In genomic region chr11:105731541-105731940, GRCm38 (mm10) we compare ENCODE assay signal across 9 mouse cellular contexts.
DNase-seq lines count a peak whose midpoint lies in the region; ATAC-seq and TF ChIP-seq lines count a peak whose summit lies in the region.
"Had no signal": no experiment of that assay in that cellular context is flagged by ENCODE, and none has a peak within 500 bp of the region (broad histone marks: within the 10 kb centered on the region; RNA-seq: fewer than 3 reads in every experiment).

No protein-coding gene starts in this region.

- TF ChIP-seq POLR2A in kidney, adult 2 months (IDR thresholded peaks at IDR 0.05; ENCODE audit: low read depth, low read length), result no peak

- H3K27ac ChIP-seq in kidney, adult 2 months (ENCODE audit: insufficient read depth, low read depth, low read length), result no peak overlapping the region
- H3K27ac ChIP-seq in left cerebral cortex, adult 2 months, result peak overlapping the region; percentile 80

- no peak overlapping the region for H3K4me3 ChIP-seq in kidney, adult 2 months (ENCODE audit: insufficient read depth, low read depth, low read length)
- peak overlapping the region; percentile 46 for H3K4me3 ChIP-seq in left cerebral cortex, adult 2 months

- intact Hi-C loops in left cerebral cortex, adult 2 months (cut with DNase I), result loop anchor here (5.0 kb wide), 1 partner anchor 306 kb away; the partner anchor contains the start of gene Dcaf7

- 61% methylated on average over 6 of the region's 6 CpGs for WGBS in kidney, adult 2 months

- peak; percentile 95 for ATAC-seq in frontal cortex, adult (ENCODE audit: low TSS enrichment)

- no peaks in the 10 kb centered on the region for H3K27me3 ChIP-seq in kidney, adult 2 months (replicated peaks; ENCODE audit: control insufficient read depth, insufficient read depth, low read length)

- no peaks in the 10 kb centered on the region for H3K4me1 ChIP-seq in kidney, adult 2 months (ENCODE audit: control insufficient read depth, insufficient read depth, low read length)

- DNase-seq in kidney, adult 2 months, result peak; percentile 9
- DNase-seq in kidney, postnatal 14 days, result no peak
- peak in 1 of 2 experiments; percentile 46 for DNase-seq in left cerebral cortex, adult 2 months (ENCODE audit: extremely low spot score in 1 of 2, low spot score in 2 of 2)
- peak; percentile 57 to 61 for DNase-seq in right cerebral cortex, adult 2 months (ENCODE audit: low spot score in 2 of 2)
- DNase-seq in thymus, postnatal 10 days (ENCODE audit: low spot score in 2 of 2), result no peak
- DNase-seq in gastrocnemius, adult 8-10 months (ENCODE audit: low spot score in 2 of 2), result no peak
- DNase-seq in yolk sac, embryonic 10.5 days (ENCODE audit: low spot score), result no peak
- DNase-seq: lung, postnatal 10 days had no signal

- TF ChIP-seq CTCF in kidney, adult 2 months (conservative IDR thresholded peaks at IDR 0.05; ENCODE audit: insufficient read depth, insufficient read length, low read depth, low read length), result no peak
- no peak for TF ChIP-seq CTCF in left cerebral cortex, adult 2 months (IDR thresholded peaks at IDR 0.05)

- H3K36me3 ChIP-seq in kidney, adult 2 months (ENCODE audit: control insufficient read depth, insufficient read depth, low read length), result no peaks in the 10 kb centered on the region

Comparison
In these comparisons a context has a peak if more than half of its experiments do, and no peak if none do; other contexts are left out.
1. DNase-seq: peak in kidney, adult 2 months (single experiment) and right cerebral cortex, adult 2 months (2 of 2); none in kidney, postnatal 14 days (single experiment), thymus, postnatal 10 days (0 of 2), gastrocnemius, adult 8-10 months (0 of 2) and yolk sac, embryonic 10.5 days (single experiment).